Comparison of ENCODE assay signal across 10 mouse cellular contexts in genomic region chr14:54936831-54937160, GRCm38 (mm10). TPM values are rescaled to one million over a fixed set of nuclear protein-coding genes. Genes with fewer than 3 reads are reported as not detected.
DNase-seq lines count a peak whose midpoint lies in the region; ATAC-seq and TF ChIP-seq lines count a peak whose summit lies in the region.
"Had no signal": no experiment of that assay in that cellular context is flagged by ENCODE, and none has a peak within 500 bp of the region (broad histone marks: within the 10 kb centered on the region; RNA-seq: fewer than 3 reads in every experiment).

No protein-coding gene starts in this region.

- peak overlapping the region; percentile 26 for H3K4me3 ChIP-seq in gastrocnemius, adult 2 months
- no peak overlapping the region for H3K4me3 ChIP-seq in stomach, embryonic 14.5 days (ENCODE audit: low read depth, low read length)
- H3K4me3 ChIP-seq in stomach, postnatal 0 days (ENCODE audit: low read depth, low read length), result no peak overlapping the region
- H3K4me3 ChIP-seq in midbrain, embryonic 11.5 days (ENCODE audit: low read depth, low read length), result no peak overlapping the region
- H3K4me3 ChIP-seq: lung, embryonic 15.5 days had no signal

- no peak overlapping the region for H3K4me2 ChIP-seq in stomach, embryonic 14.5 days (replicated peaks; ENCODE audit: low read depth, low read length)
- H3K4me2 ChIP-seq in stomach, postnatal 0 days (replicated peaks; ENCODE audit: low read depth), result no peak overlapping the region
- no peak overlapping the region for H3K4me2 ChIP-seq in midbrain, embryonic 11.5 days
- H3K4me2 ChIP-seq: lung, embryonic 15.5 days had no signal

- ATAC-seq in stomach, embryonic 14.5 days (ENCODE audit: insufficient number of reproducible peaks, insufficient read depth, low FRiP score, low read depth), result no peak
- no peak for ATAC-seq in stomach, postnatal 0 days (ENCODE audit: low FRiP score, low TSS enrichment)
- ATAC-seq in midbrain, embryonic 11.5 days (ENCODE audit: low FRiP score), result no peak
- ATAC-seq: CD4-positive, CD25-positive, alpha-beta regulatory T cell, adult 4 months had no signal

- DNase-seq in gastrocnemius, adult 2 months, result no peak
- no peak for DNase-seq in gastrocnemius, adult 18-20 months (ENCODE audit: low spot score)
- DNase-seq in stomach, postnatal 0 days (ENCODE audit: low spot score), result no peak
- no peak for DNase-seq in midbrain, embryonic 11.5 days (ENCODE audit: low spot score, missing footprints)
- no peak for DNase-seq in B cell, adult 2 months
- no peak for DNase-seq in natural killer cell, adult 2 months (ENCODE audit: low spot score in 2 of 2)
- no peak for DNase-seq in ovary, postnatal 14 days (ENCODE audit: low spot score)

- no peaks in the 10 kb centered on the region for H3K36me3 ChIP-seq in stomach, embryonic 14.5 days (ENCODE audit: control insufficient read depth, insufficient read depth, low read length)
- no peaks in the 10 kb centered on the region for H3K36me3 ChIP-seq in stomach, postnatal 0 days (ENCODE audit: control insufficient read depth, insufficient read depth, low read length)
- no peaks in the 10 kb centered on the region for H3K36me3 ChIP-seq in midbrain, embryonic 11.5 days (ENCODE audit: control insufficient read depth, insufficient read depth, low read length)
- H3K36me3 ChIP-seq: lung, embryonic 15.5 days had no signal

- no peak overlapping the region for H3K9ac ChIP-seq in stomach, embryonic 14.5 days (replicated peaks; ENCODE audit: low read depth, low read length)
- no peak overlapping the region for H3K9ac ChIP-seq in stomach, postnatal 0 days (ENCODE audit: low read length)
- 0 out of 2 replicates have a peak overlapping the region, but pooled peaks have one; percentile 34 for H3K9ac ChIP-seq in midbrain, embryonic 11.5 days (ENCODE audit: low read length)
- H3K9ac ChIP-seq: lung, embryonic 15.5 days had no signal

- no peaks in the 10 kb centered on the region for H3K9me3 ChIP-seq in stomach, embryonic 14.5 days (ENCODE audit: control insufficient read depth, low read depth, low read length)
- H3K9me3 ChIP-seq in stomach, postnatal 0 days (ENCODE audit: control insufficient read depth, low read length), result no peaks in the 10 kb centered on the region
- H3K9me3 ChIP-seq in midbrain, embryonic 11.5 days (ENCODE audit: control insufficient read depth, low read length), result no peaks in the 10 kb centered on the region
- H3K9me3 ChIP-seq: lung, embryonic 15.5 days had no signal

- intact Hi-C loops in gastrocnemius, adult 2 months (cut with DNase I), result no loop called here

- H3K27me3 ChIP-seq in stomach, embryonic 14.5 days (ENCODE audit: control insufficient read depth, insufficient read depth, low read length), result no peaks in the 10 kb centered on the region
- H3K27me3 ChIP-seq in stomach, postnatal 0 days (ENCODE audit: control insufficient read depth, insufficient read depth, low read length), result no peaks in the 10 kb centered on the region
- H3K27me3 ChIP-seq in midbrain, embryonic 11.5 days (ENCODE audit: control insufficient read depth, insufficient read depth, low read length), result no peaks in the 10 kb centered on the region

- 54% methylated on average over 6 of the region's 6 CpGs for WGBS in stomach, embryonic 14.5 days
- 51% methylated on average over 6 of the region's 6 CpGs for WGBS in stomach, postnatal 0 days
- WGBS in midbrain, embryonic 11.5 days, result 64% methylated on average over 6 of the region's 6 CpGs

- H3K27ac ChIP-seq in gastrocnemius, adult 2 months, result peak overlapping the region; percentile 35; the same call in 1 of the 2 replicates
- peak overlapping the region; percentile 78; the same call in 1 of the 2 replicates for H3K27ac ChIP-seq in stomach, embryonic 14.5 days (ENCODE audit: low read length)
- H3K27ac ChIP-seq in stomach, postnatal 0 days (replicated peaks), result no peak overlapping the region
- H3K27ac ChIP-seq in midbrain, embryonic 11.5 days (ENCODE audit: low read depth, low read length), result no peak overlapping the region
- H3K27ac ChIP-seq: lung, embryonic 15.5 days had no signal

- TF ChIP-seq EP300 in stomach, postnatal 0 days (optimal IDR thresholded peaks at IDR 0.05), result no peak

- peaks cover 4% of the 10 kb centered on the region for H3K4me1 ChIP-seq in stomach, embryonic 14.5 days (ENCODE audit: control insufficient read depth, insufficient read depth, low read length)
- H3K4me1 ChIP-seq in stomach, postnatal 0 days (replicated peaks; ENCODE audit: control insufficient read depth, insufficient read depth), result no peaks in the 10 kb centered on the region
- H3K4me1 ChIP-seq in midbrain, embryonic 11.5 days (ENCODE audit: control insufficient read depth, insufficient read depth, low read length), result no peaks in the 10 kb centered on the region; the same call in 1 of the 2 replicates

- no peak for TF ChIP-seq CTCF in gastrocnemius, adult 2 months (IDR thresholded peaks at IDR 0.05)
- no peak for TF ChIP-seq CTCF in stomach, postnatal 0 days (IDR thresholded peaks at IDR 0.05; ENCODE audit: low read depth)

RNA-seq across cellular contexts. Expression of gene Cmtm5, which starts 0.7 kb away (rescaled TPM):
- total RNA-seq in gastrocnemius, adult 2 months (2021), result under 1 TPM in 1 of 2 experiments, not detected in 1; 0.25 TPM
- total RNA-seq in gastrocnemius, adult 18-20 months (2021), result under 1 TPM in 1 of 2 experiments, not detected in 1; 0.50 TPM
- polyA plus RNA-seq in stomach, embryonic 14.5 days (2014; fragmentation: Nextera tagmentation; extraction: Ambion mirVana), result 7.1 and 8.5 TPM in 2 replicates
- 3.3 and 4.6 TPM in 2 replicates for polyA plus RNA-seq in stomach, postnatal 0 days (2015; fragmentation: Nextera tagmentation; extraction: Ambion mirVana)
- polyA plus RNA-seq in midbrain, embryonic 11.5 days (2014; fragmentation: Nextera tagmentation; extraction: Ambion mirVana), result 0.19 and 0.71 TPM in 2 replicates
- polyA plus RNA-seq: CD4-positive, CD25-positive, alpha-beta regulatory T cell, adult 4 months had no signal

RNA-seq across cellular contexts. Expression of gene Il25, which starts 4.3 kb away (rescaled TPM):
- not detected for total RNA-seq in gastrocnemius, adult 2 months (2021)
- total RNA-seq in gastrocnemius, adult 18-20 months (2021), result not detected
- 0.32 TPM in 1 of 2 replicates, not detected in the other for polyA plus RNA-seq in stomach, embryonic 14.5 days (2014; fragmentation: Nextera tagmentation; extraction: Ambion mirVana)
- 0.15 TPM in 1 of 2 replicates, not detected in the other for polyA plus RNA-seq in stomach, postnatal 0 days (2015; fragmentation: Nextera tagmentation; extraction: Ambion mirVana)
- not detected in 2 replicates for polyA plus RNA-seq in midbrain, embryonic 11.5 days (2014; fragmentation: Nextera tagmentation; extraction: Ambion mirVana)
- polyA plus RNA-seq: CD4-positive, CD25-positive, alpha-beta regulatory T cell, adult 4 months had no signal

RNA-seq across cellular contexts. Expression of gene Efs, which starts 10.9 kb away (rescaled TPM):
- total RNA-seq in gastrocnemius, adult 2 months (2021), result 1 to 10 TPM; 1.1 to 1.4 TPM
- 1 to 10 TPM in 1 of 2 experiments, under 1 TPM in 1; 0.78 to 1.5 TPM for total RNA-seq in gastrocnemius, adult 18-20 months (2021)
- polyA plus RNA-seq in stomach, embryonic 14.5 days (2014; fragmentation: Nextera tagmentation; extraction: Ambion mirVana), result 40.1 and 41.0 TPM in 2 replicates
- 14.1 and 16.8 TPM in 2 replicates for polyA plus RNA-seq in stomach, postnatal 0 days (2015; fragmentation: Nextera tagmentation; extraction: Ambion mirVana)
- 24.4 and 27.6 TPM in 2 replicates for polyA plus RNA-seq in midbrain, embryonic 11.5 days (2014; fragmentation: Nextera tagmentation; extraction: Ambion mirVana)
- polyA plus RNA-seq: CD4-positive, CD25-positive, alpha-beta regulatory T cell, adult 4 months had no signal

RNA-seq across cellular contexts. Expression of gene Slc22a17, which starts 23.9 kb away (rescaled TPM):
- 1 to 10 TPM; 1.0 to 1.4 TPM for total RNA-seq in gastrocnemius, adult 2 months (2021)
- total RNA-seq in gastrocnemius, adult 18-20 months (2021), result 1 to 10 TPM; 1.2 to 1.3 TPM
- polyA plus RNA-seq in stomach, embryonic 14.5 days (2014; fragmentation: Nextera tagmentation; extraction: Ambion mirVana), result 44.9 and 51.3 TPM in 2 replicates
- polyA plus RNA-seq in stomach, postnatal 0 days (2015; fragmentation: Nextera tagmentation; extraction: Ambion mirVana), result 15.4 and 20.6 TPM in 2 replicates
- 35.4 and 36.0 TPM in 2 replicates for polyA plus RNA-seq in midbrain, embryonic 11.5 days (2014; fragmentation: Nextera tagmentation; extraction: Ambion mirVana)

RNA-seq across cellular contexts. Expression of gene Myh6, which starts 29.9 kb away (rescaled TPM):
- total RNA-seq in gastrocnemius, adult 2 months (2021), result 100 to 1,000 TPM; 109 to 348 TPM
- 100 to 1,000 TPM; 174 to 189 TPM for total RNA-seq in gastrocnemius, adult 18-20 months (2021)
- polyA plus RNA-seq in stomach, embryonic 14.5 days (2014; fragmentation: Nextera tagmentation; extraction: Ambion mirVana), result 0.75 and 1.00 TPM in 2 replicates
- 0.27 and 0.29 TPM in 2 replicates for polyA plus RNA-seq in stomach, postnatal 0 days (2015; fragmentation: Nextera tagmentation; extraction: Ambion mirVana)
- polyA plus RNA-seq in midbrain, embryonic 11.5 days (2014; fragmentation: Nextera tagmentation; extraction: Ambion mirVana), result 0.51 TPM in 1 of 2 replicates, not detected in the other
- polyA plus RNA-seq: CD4-positive, CD25-positive, alpha-beta regulatory T cell, adult 4 months had no signal

Comparison
In these comparisons a context has a peak if more than half of its experiments do, and no peak if none do; other contexts are left out.
1. H3K27ac ChIP-seq: peak in gastrocnemius, adult 2 months (single experiment) and stomach, embryonic 14.5 days (single experiment); none in stomach, postnatal 0 days (single experiment) and midbrain, embryonic 11.5 days (single experiment).